Mouse (Mus musculus): ENCODE results near the gene Slfn8. TPM values are rescaled to one million over a fixed set of nuclear protein-coding genes. Genes with fewer than 3 reads are reported as not detected.

Gene Slfn8
- total RNA-seq (2023) = 52.1 TPM

GRCm38 (mm10) chr11:83020621-83021020 is at the start of gene Slfn8:
TSS of gene Slfn8 (minus strand) at chr11:83020810.

GRCm38 (mm10) chr11:83064946-83065345 is 44.3 kb upstream of the Slfn8 start, which contains the start of gene Slfn2:
TSS of gene Slfn2 (plus strand) at chr11:83065112.

GRCm38 (mm10) chr11:82991469-82992166 is 29.0 kb downstream of the Slfn8 start, which contains the start of gene Slfn9:
TSS of gene Slfn9 (minus strand) at chr11:82991830.

Other genes with a start within 250 kb of the Slfn8 start
- gene Lig3, start 239.7 kb downstream of the Slfn8 start, total RNA-seq (2023) = 41.7 TPM
- 18.8 TPM for gene Rffl, start 149.6 kb downstream of the Slfn8 start, total RNA-seq (2023)
- gene Rad51d, start 130.2 kb downstream of the Slfn8 start, total RNA-seq (2023) = 15.1 TPM
- not detected for gene Fndc8, start 128.7 kb downstream of the Slfn8 start, total RNA-seq (2023)
- 77.4 TPM for gene Nle1, start 112.4 kb downstream of the Slfn8 start, total RNA-seq (2023)
- not detected for gene Unc45b, start 110.3 kb downstream of the Slfn8 start, total RNA-seq (2023)
- gene Slfn5, start 69.5 kb downstream of the Slfn8 start, total RNA-seq (2023) = 40.0 TPM
- 15.5 TPM for gene Slfn9, start 29.0 kb downstream of the Slfn8 start, total RNA-seq (2023)
- 173 TPM for gene Slfn2, start 44.3 kb upstream of the Slfn8 start, total RNA-seq (2023)
- gene Slfn1, start 96.0 kb upstream of the Slfn8 start, total RNA-seq (2023) = 113 TPM
- 1.3 TPM for gene Slfn4, start 154.4 kb upstream of the Slfn8 start, total RNA-seq (2023)
- 4.8 TPM for gene Slfn3, start 170.5 kb upstream of the Slfn8 start, total RNA-seq (2023)